Mouse (Mus musculus) cerebellum, postnatal 36 days (tissue): ENCODE measurements around the gene Gm8897.
"Not testable (repeated sequence)": the region's sequence is repeated elsewhere in the genome, so short reads cannot be mapped to it uniquely, and the experiment has no call there.

Experiments used
- DNase-seq, 2 experiments: peaks; one replicate each; pipeline ENCODE4 v3.0.0; 2021 to 2022; ENCODE audit warnings: mixed read lengths in 2 of 2

The Gm8897 gene

DNA sequence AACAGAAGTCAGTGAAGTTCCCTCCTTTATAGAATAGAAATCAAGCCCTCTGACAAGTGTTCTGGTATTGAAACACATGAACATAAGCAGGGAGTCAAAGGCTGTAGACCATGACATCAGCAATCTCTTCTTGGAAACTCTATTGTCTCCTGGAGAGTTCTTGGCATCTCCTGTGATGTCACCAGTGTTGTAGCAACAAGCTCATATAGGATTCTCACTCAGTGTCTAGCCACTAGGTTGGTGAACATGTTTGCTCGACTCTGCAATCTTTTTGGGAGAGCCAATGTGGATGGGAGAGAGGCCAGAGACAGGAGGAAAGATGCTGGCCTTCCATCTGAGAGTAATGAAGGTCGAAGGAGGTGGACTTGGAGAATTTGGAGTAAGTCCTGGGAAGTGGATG is at the start of gene Gm8897:
Gene Gm8897 (plus strand): TSS at position 301 of the 400 bp plus-strand sequence.
- not testable (repeated sequence) for DNase-seq

GRCm38 (mm10) chr5:11416691-11417090 is 473 bp downstream of the Gm8897 start:
- DNase-seq = not testable (repeated sequence)
